Mouse (Mus musculus) testis, postnatal 14 days (tissue): ENCODE results near the gene Mcl1.
A peak's percentile ranks its signal among the peaks of the same experiment; 100 is the strongest.
"Not testable (repeated sequence)": the region's sequence is repeated elsewhere in the genome, so short reads cannot be mapped to it uniquely, and the experiment has no call there.

Experiments
- DNase-seq: peaks from one replicate; pipeline ENCODE4 v3.0.0; 2021; ENCODE audit warnings: low spot score

The Mcl1 gene

DNA sequence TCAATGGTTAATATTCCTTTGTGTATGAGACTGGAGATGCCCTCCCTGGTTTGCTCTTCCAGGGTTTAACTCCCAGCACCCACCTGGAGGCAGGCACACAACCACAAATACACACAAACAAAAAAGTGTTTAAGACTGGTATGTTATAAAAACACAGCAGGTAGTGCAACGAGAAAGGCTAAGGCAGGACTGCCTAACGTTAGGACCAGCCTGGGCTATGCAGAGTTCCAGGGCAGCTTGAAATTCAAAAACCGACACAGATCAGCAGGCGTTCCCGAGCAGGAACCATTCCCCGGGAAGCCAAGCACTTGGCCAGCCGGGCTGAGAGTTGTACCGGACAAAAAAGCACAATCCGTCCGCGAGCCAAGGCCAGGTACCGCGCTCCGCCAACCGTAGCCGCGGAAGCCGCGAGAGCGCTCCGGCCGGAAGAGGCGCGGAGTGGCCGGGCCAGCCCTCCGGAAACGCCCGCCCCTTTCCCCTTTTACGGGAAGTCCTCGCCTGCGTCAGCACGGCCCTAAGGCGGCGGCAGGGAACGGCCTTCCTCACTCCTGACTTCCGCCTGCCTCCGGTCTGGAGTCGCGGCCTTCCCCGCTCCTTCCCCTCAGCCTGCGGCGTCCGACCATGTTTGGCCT, at the start of gene Mcl1:
Gene Mcl1 (plus strand): TSS at position 553 of the 632 bp plus-strand sequence.
- peak; percentile 95 for DNase-seq

DNA sequence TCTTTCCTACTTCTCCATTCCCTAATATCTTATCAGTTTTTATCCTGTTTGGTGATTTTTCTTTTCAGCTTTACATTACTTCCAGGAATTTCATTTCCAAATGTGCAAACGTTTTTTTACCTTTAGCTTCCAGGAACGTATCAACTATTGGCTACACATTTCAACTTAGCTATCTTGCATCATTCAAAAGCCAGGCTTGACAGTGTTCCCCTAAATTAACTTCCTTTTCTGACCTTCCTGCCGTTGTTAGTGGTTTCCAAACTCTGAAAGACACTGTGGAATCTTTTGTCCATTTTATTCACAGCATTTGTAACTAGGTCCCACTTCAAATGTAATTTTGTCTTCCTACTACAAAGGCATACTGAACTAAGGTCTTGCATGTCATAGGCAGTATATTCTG, 49.4 kb upstream of the Mcl1 start:
- DNase-seq: no peak

DNA sequence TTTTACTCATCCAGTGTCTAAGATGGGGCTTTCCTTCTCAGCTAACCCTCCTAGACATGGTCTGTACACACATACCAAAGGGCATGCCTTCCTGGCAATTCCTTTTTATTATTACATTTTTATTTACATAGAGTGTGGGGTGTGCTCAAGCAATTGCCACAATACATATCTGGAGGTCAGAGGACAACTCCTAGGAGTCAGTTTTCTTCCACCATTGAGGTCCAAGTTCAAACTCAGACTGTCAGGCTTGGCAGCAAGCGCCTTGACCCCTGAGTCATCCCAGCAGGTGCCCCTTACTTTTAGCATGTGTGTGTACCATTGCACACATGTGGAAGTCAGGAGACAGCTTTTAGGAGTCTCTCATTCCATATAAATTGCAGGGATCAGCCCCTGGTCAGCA, 44.6 kb upstream of the Mcl1 start:
- DNase-seq: no peak

DNA sequence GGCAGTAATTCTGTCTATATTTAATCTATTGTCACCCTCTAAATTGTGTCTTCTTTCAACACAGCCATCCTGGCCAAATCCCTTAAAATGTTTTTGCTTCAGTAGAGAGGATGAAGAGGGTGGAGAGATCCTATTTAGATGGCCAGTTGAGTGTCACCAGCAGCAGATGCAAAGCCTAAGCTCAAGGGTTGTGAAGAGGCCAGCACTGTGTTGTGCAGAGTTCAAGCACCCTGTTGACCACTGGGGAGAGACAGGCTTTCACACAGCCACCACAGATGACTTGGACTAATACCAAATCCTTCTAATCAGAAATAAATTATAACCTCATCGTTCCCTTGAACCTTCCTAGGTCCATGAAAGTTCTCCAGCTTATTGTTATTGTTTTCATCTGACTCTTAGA, 40.1 kb upstream of the Mcl1 start:
- DNase-seq: no peak

DNA sequence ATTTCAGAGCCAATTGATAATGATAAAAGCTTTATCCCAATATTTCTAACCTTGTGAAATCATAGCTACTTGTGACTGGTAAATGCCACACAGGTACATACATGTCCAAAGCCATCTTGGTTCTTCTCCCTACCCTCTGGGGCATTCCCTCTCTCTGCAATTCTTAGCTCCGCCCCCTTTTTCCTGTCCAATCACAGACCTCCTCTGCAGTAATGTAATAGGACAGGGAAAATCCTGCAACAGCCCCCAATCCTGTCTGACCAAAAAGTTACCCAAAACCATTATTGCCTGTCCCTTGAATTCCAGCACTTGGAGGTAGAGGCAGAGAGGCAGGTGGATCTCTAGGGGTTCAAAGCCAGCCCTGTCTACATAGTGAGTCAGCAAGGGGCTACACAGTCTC, 37.3 kb upstream of the Mcl1 start:
- DNase-seq: no peak

DNA sequence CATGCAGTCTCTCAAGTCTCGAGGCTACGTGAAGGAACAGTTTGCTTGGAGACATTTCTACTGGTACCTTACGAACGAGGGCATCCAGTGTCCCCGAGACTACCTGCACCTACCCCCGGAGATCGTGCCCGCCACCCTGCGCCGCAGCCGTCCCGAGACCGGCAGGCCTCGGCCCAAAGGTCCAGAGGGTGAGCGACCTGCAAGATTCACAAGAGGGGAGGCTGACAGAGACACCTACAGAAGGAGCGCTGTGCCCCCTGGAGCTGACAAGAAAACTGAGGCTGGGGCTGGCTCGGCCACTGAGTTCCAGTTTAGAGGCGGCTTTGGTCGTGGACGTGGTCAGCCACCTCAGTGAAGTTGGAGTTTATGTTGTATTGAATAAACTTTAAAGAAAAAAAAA, 36.2 kb upstream of the Mcl1 start:
- DNase-seq: not testable (repeated sequence)

DNA sequence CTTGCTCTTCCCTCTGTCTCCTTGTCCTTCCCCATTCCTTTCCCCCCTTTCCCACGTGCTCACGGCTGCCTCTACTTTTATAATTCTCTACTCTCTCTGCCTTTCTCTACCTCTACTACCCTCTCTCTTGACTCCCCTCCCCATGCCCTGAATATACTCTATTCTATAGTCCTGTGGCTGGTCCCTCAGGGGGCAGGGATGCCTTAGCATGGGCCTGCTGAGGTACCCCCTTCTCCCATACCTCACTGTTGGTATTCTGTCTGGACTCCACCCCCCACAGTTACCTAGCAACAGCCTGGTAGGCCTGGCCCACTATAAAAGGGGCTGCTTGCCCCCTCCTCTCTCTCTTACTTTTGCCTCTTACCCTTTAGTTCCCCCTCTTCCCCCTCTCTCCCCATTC, 35.0 kb upstream of the Mcl1 start:
- no peak for DNase-seq

DNA sequence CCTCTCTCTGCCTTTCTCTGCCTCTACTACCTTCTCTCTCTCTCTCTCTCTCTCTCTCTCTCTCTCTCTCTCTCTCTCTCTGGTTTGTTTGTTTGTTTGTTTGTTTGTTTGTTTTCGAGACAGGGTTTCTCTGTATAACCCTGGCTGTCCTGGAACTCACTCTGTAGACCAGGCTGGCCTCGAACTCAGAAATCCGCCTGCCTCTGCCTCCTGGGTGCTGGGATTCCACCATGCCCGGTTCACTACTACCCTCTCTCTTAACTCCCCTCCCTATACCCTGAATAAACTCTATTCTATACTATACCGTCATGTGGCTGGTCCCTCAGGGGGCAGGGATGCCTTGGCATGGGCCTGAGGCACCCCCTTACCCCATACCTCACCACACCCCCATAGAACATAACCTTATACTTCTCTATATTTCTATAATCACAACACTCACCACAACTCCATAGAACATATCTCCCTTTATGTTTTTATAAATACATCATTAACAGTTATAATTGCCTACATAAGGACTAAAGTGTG, 34.5 kb upstream of the Mcl1 start:
- not testable (repeated sequence) for DNase-seq

DNA sequence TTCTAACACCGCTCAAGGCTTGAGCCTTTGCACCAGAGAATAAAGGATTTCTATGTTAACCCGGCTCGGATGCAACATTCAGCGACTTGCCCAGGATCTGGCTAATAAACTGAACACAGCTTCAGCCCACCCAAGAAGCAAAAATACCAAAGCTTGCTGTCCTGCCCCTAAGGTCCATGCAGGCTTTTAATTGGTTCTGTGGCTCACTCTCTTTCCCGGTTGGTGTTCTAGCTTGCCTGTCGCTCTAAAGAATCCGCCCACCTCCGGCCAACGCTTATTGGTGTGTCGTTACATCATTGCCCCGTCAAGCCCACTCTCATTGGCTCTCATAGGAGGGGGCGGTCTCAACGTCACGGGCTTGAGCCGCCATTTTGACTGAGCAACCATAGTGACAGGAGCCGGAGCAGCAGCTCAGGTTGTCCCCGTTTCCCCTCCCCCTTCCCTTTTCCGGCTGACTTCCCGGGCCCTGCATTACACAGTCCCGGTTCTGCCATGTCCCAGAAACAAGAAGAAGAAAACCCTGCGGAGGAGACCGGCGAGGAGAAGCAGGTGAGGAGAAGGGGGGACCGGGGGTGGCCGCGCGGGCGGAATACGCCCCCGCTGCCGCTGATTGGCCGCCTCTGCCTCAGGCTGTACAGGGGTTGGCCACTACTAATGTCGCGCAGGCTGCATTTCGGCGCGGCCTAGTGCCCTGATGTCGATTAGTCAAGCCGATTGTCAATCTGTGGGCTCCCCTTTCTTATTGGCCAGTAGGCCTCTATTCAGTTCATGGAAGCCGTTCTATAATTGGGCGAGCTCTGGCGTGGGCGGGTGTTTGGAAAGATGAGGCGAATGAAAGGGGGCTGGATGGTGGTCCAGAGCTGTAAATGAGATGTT, 33.7 kb upstream of the Mcl1 start, which contains the start of gene Ensa:
Gene Ensa (plus strand): TSS at position 366 of the 876 bp plus-strand sequence.
- peak; percentile 99 for DNase-seq

DNA sequence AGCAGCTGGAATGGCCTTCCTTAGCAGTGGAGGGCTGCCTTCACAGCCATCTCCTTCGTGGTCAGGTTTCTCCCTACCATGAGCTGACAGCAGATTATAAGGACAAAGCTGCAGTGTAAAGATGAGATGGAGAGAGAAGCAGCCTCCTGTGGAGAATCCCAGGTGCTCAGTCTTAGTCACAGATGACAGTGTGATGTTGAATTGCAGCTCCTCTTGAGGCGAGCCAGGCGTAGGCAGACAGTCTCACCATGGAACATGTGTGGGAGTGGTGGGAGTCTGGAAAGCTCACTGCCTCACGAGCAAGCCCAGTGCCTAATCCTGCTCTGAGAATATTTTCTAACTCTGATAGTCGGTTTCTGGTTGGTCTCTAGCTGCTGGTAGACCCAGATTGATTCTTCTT, 30.8 kb upstream of the Mcl1 start:
- peak; percentile 63 for DNase-seq

DNA sequence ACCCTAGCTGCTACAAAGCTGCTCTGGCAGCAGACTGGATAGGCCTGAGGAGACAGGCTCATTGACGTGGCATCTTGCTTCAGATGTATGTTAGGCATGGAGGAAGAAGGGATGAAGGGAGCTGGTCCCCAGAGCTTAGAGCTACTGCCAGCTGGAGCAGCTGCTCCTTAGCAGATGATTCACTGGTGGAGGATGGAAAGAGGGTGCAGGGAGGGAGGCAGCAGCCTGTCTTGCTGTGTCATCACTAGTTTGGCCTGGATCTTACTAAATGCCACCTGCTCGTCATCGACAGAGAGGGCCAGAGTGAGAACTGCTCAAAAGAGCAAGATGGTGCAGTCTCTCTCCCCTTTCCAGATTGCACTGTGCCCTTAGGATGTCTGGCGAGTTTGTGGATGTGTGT, 28.8 kb upstream of the Mcl1 start:
- no peak for DNase-seq

DNA sequence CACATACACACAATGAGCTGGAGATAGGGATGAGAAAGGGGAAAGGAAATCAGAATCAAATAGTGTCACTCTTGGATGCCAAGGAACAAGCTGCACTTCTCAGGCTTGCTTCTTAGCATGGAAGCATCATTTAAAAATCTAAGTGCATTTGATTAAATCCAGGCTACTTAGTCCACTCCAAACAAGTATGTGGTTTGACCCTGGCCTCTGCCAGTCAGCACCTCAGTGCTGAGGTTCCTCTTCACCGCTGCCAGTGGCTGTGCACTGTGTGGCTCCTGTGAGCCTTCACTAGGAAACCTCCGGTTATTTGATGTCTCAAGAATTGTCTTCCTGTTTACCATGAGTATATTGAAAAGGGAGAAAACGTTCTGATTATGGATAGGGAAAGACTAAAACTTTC, 27.7 kb upstream of the Mcl1 start:
- no peak for DNase-seq

DNA sequence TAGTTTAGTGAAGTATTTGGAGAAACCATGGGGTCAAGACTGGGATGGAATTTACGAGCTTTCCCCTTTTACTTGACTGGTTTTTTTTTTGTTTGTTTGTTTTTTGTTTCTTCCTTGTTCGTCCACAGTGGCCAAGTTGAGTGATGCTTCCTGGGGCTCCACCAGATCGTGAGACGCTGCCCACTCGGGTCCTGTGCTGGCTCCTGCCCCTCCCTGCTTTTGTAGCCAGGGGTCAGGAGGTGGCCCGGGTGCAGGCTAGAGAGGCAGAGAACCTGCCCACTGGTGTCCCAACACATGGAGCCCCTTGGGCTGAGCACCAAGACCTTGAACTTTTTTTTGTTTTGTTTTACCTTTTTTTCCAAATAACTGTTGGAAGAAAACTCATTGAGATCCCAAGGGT, 27.3 kb upstream of the Mcl1 start:
- DNase-seq: no peak

DNA sequence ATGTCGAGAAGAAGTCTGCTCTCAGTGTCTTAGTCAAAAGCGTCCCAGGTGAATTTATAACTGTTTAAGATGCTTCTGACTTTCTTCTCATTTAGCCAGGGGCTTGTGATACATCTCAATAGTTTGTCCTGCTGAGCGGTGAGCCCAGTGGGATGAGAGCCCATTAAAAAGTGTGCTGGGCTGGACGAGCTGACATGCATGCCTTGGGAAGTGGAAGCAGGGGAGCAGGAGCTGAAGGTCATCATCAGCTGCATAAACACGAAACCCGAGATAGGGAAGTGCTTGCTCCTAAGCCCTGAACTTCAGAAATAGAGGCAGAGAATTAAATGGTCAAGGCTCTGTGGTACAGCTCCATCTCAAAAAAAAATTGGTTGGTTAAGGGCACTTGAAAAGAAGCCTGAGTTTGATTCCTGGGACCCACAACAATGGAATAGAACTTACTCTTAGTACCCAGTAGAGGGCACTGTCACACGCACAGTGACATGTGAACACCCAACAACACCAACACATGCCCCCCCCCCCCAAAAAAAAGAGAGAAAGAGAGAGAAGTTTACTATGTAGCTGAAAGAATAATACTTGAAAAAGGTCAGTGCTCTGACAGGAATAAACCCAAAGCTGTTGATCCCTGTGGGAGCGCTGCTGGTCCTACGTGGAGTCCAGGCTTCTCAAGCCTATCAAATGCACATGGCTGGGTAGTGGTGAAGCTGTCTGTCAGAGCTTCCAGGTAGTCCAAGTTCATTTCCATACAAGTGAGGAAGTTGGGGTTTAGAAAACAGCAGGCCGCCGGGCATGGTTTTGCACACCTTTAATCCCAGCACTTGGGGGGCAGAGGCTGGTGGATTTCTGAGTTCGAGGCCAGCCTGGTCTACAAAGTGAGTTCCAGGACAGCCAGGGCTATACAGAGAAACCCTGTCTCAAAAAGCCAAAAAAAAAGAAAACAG, 25.7 kb upstream of the Mcl1 start:
- DNase-seq: no peak

DNA sequence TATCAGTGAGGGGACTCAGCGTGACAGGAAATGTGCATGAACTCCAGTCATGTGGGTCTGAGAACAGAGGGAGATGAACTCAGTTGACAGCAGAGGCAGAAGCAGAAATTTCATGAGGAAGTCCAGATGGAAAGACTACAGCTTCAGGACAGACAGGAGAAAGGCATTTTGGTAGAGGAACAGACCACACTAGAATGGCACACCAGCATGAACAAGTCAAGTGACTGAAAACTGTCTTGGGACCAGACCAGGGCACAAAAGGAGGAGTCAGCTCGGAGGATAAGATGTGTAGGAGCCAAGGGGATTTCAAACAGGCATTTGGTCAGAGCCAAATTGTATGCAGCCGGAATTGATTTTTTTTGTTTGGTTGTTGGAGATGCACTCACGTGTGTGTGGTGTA, 23.0 kb upstream of the Mcl1 start:
- DNase-seq: no peak

DNA sequence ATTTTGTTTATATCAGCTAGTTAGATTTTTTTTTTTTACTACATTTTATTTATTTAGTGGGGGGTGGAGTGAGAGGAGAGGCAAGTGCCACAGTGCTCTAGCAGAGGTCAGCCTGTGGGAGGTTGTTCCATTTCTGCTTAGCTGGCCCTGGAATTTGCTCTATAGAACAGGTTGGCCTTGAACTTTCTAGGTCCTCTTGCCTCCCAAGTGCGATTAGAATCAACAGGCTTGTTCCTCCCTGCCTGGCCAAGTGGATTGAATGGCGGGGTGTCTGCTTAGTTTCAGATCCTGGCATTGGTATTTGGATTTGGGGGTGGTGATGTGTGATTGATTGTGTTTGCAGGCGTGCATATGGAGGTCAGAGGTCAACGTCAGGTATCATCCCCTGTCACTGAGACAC, 22.5 kb upstream of the Mcl1 start:
- DNase-seq: no peak

DNA sequence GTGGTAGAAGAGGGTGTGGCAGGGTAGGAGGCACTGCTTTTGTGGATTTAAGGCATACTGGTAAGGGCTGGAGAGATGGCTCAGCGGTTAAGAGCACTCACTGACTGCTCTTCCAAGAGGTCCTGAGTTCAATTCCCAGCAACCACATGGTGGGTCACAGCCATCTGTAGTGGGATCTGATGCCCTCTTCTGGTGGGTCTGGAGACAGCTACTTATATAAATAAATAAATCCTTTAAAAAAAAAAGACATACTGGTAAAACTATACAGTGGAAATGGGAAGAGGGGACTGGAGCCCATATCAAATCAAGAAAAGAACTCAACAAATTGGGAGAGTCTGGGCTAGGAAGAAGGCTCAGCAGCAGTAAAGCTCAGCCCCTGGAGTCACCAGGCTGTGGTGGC, 18.9 kb upstream of the Mcl1 start:
- DNase-seq: no peak

DNA sequence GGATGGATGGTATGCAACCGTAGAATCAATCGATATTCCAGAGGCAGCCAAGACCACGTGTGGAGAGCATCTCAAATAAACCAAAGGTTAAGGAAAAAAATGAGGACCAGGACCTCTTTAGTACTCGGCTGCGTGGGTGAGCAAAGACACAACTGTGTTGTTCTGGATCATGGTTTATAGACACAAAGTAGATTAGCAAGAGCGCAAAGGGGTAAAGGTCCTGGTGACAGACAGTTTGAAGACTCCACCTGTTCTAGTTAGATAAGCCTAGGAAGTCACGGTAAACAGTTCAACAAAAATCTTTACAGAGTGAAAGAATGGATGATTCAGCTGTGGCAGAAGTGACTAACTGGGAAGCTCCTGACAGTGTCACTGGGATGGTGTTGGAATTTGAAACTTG, 15.5 kb upstream of the Mcl1 start:
- no peak for DNase-seq

DNA sequence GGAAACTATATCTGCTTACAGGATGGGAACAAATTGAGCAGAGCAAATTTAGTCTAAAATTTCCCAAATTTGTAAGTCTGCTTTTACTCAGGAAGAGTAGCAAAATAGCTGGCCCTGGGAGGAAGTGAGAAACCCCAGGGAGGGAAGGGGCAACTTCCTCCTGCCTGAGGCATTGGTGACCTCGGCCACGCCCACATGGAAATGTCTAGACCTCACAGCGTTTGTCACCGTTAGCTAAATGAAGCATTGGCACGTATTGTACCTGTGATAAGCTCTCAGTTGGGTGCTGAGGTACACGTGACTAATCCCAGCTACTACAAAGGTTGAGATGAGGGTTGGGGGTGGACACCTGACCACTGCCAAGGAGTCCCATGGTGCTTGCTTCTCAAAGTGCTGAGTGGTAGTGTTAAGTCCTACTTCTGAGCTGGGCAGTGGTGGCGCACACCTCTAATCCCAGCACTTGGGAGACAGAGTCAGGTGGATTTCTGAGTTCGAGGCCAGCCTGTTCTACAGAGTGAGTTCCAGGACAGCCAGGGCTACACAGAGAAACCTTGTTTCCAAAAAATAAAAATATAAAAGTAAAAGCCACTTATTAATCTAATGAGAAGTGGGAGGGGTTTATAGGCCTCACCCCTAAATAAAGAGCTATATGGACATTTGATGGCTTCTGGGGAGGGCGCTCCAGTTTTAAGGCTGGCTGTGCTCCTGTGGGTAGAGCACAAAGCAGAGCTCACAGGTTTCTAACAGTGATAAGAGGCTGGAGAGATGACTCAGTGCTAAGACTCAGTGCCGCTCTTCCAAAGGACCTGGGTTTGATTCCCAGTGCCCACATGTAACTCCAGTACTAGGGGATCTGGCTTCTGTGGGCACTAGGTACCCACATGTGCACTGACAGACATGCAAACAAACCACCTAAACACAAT, 13.0 kb upstream of the Mcl1 start:
- DNase-seq: no peak

DNA sequence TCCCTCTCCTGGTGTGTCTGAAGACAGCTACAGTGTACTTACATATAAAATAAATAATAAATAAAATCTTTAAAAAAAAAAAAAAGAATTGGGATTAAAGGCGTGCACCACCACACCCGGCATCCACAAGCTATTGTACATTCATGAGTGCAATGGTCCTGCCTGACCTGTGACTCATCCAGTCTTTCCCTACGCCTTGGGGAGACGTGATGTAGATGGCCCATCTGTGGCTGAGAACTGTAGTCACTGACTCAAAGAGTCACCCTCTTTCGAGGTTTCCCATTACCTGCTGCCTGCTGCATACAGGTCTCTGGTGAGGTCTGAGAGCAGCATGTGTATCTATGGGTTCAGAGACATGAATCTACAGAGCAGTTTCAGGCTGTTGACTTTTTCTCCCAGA, 10.6 kb upstream of the Mcl1 start:
- DNase-seq: no peak
